Mouse (Mus musculus) lung, postnatal 36 days (tissue): ENCODE measurements around the gene Nudt3.

Source experiments
- DNase-seq: peaks from one replicate; pipeline ENCODE4 v3.0.0; 2022; ENCODE audit warnings: mixed read lengths

The Nudt3 gene

GRCm38 (mm10) chr17:27596376-27597190 lies 26.7 kb downstream of the Nudt3 start:
- no peak for DNase-seq

DNA sequence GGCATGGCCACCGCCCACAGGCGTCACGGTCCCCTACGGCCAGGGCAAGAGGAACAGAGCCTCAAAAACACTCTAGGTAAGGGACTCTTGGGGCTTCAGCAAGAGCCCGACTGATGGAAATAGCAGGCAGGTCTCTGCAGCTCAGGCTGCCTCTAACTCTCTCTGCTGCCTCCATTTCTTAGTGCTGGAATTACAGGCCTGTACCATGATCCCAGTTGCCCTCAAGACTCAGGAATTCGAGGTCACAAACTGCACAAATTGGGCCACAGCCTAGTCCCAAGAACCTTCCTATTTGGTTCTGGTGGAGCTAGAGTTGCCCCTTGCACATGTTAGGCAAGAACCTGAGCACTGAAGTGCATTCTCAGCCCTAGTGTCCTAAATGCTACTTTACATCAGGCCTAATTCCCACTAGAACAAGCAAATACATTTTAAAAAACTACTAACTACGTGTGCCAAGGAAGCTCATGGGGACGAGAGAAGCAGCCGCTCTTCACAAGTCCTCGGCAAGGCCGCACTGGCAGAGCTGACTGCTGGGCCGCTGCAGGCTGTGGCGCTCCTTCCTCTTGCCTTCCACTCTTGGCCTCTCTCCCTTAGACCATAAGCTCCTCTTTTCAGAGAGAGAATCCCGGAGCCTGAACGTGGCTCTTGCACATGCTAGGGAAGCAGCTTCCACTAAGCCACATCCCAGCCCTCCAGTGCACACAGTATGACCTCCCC lies 27.5 kb downstream of the Nudt3 start:
- DNase-seq = no peak

DNA sequence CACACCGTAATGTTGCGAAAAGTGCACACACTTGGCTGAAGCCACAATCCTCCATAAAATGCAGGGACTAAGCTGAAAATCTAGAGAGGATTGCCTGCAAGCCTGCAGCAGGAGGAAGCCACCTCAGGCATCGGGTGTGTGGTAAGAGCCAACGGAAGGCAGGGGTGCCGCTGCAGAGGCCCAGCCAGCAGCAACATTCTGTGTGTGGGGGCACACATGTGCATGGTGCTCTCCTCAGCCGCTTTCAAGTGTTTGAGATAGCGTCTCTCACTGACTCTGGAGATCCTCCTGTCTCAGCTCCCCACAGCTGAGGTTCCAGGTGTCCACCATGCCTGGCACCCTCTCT lies 30.8 kb downstream of the Nudt3 start:
- DNase-seq = no peak

DNA sequence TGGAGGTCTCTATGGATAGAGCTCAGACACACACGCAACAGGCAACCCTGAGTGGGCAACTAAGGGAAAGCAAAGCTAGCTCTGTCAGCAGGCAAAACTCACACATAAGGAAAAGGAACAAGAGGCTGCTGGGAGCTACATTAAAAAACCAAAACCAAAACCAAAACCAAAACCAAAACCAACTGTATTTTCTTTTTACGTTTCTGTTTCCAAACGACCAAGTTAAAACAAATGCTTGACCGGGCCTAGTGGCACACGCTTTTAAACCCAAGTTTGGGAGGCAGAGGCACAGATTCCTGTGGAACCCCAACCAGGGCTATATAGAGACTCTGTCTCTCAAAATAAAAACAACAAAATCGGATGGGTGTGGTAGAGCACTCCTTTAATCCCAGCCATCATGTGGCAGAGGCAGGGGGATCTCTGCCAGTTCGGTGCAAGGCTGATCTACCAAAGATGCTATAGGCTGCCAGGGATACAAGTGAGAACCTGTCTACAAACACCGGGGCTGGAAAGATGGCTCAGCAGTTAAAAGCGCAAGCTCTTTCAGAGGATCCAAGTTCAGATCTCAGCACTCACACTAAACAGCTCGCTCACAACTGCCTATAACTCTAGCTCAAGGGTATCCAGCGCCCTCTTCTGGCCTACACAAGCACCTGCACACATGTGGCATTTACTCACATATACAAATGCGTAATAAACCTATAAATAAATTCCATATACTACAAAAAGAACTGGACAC lies 31.3 kb downstream of the Nudt3 start:
- DNase-seq = no peak

- DNase-seq = no peak
Measured at GRCm38 (mm10) chr17:27588231-27588630, 35.1 kb downstream of the Nudt3 start.

DNA sequence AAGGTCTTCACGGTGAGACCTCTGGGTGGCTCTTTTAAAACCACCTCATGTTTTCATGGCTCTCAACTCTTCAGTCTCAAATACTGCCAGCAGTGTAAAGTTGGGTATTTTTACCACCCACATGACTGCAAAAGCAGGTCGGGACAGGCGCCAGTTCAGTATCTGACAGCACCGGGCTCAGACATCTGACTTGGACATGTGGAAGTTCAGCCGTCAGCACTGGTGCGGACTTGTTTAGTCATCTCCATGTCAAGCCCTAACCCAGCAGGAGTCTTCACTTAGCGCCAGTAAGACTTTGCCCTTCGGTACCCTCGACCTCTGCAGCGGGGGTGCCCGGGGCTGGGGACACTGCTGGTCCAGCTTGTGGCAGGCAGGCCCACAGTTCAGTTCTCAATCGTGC lies 36.0 kb downstream of the Nudt3 start:
- no peak for DNase-seq

DNA sequence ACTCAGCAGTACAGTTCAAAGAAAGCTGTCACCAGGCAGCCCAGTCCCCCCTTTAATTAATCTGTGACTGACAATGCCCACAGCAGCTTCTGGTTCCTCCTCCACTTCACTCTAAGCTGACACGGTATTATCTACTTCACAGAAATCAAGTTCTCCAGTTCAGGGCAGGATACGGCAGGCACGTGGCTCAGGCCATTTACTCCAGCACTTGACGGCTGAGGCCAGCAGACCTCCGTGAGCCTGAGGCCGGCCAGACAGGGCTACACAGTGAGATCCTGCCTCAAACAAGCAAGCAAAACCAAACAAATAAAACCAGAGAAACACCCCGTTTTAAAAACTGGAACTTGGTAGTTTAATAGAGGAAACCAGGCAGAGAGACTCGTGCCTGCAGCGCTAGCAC lies 36.6 kb downstream of the Nudt3 start:
- DNase-seq = no peak

DNA sequence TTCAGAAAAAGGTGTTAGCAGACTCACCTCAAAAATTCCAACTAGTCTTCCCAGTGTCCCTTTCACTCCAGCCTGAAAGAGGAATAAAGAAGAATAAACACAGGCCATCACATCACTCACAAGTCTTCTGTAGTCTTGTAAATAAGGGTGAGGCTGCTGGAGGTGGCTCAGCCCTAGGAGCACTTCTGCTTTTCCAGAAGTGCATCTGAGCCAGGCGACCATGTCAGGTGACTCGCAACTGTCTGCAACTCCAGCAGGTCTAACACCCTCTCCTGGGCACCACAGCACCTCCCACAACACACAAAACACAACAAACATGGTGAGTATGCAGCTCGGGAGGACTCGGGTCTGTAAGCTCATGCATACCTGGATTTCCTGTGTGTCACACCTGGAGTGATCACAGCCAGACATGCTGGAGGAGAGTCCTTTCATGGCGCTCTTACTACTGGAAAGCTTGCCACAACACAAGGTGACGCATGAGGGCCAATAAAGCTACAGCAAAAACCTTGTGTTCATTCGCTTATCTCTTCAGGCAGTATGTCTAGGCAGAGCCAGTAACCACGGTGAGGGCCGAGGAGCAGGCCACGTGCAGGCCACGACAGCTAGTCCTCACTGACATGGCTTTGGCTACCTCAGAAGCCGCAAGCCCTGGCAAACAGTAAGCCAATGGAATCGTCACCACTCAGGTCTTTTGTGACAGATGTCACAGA lies 40.0 kb downstream of the Nudt3 start:
- DNase-seq = no peak

GRCm38 (mm10) chr17:27580392-27581068 lies 42.8 kb downstream of the Nudt3 start:
- DNase-seq = no peak

GRCm38 (mm10) chr17:27579816-27580215 lies 43.5 kb downstream of the Nudt3 start:
- DNase-seq = no peak

DNA sequence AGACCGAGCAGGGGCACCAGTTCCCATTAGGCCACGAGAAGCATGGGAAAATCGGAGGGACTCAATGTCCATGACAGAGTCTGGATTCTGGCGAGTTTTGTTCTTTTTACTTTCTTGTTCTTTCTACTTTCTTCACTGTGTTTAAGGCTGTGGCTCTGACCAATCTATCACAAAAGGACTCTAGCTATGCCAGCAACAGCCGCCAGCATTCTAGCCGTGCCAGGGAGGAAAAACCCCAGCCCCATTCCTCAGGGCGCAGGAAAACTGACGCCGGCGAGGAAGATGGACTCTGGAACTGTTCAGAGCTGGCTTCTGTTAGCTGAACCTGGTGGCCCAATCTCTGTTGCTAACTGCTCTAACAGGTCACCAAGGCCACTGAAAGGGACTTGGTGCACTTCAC lies 44.8 kb downstream of the Nudt3 start:
- DNase-seq = no peak

- DNase-seq = no peak
Measured at GRCm38 (mm10) chr17:27577468-27577867, 45.8 kb downstream of the Nudt3 start.

DNA sequence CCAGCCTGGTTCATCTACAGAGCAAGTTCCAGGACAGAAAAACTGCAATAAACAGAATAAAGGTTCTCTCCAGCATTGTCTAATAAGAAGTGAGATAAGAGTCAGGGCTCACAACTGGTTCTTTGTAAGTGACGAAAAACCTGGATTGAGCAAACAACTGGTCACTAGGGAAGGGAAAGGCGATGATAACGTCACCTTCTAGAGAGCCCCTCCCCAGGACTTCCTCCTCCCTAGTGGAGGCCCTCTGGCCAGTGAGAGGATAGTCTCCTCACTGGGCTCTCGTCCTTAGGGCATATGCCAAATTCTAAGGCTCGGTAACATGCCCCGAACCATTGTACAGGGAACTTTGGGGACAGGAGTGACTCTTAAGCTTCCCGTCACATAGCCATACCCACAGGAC lies 47.2 kb downstream of the Nudt3 start:
- no peak for DNase-seq

- DNase-seq = no peak
Measured at GRCm38 (mm10) chr17:27575116-27575776, 48.0 kb downstream of the Nudt3 start.

DNA sequence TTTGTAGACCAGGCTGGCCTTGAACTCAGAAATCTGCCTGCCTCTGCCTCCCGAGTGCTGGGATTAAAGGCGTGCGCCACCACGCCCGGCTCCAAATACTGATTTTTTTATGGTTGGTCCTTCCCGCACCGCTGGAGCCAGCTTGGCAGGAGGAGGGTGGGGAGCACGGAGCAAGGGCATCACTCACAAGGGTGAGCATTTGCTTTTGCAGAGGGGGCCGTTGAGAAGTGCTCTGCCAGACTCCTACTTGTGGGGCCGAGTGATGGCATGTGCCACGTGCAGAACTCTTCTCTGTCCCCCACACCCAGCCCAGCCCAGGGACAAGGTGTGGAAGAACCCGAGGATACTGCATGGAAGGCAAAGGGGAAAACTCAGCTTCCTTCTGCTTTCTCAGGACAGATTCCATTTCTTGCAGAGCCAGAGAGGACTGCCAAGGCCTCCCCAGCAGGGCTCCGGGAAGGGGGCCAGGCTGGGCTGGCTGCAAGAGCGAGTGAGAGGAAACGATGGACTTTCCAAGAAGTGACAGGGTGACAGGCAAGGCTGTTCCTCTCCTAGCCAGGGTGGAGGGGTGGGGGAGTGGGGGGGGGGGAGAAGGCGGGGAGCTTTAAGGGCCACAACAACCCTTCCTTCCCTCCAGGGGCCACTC lies 48.7 kb downstream of the Nudt3 start:
- DNase-seq = peak; percentile 67

- no peak for DNase-seq
Measured at GRCm38 (mm10) chr17:27573772-27574320, 49.4 kb downstream of the Nudt3 start.

- no peak for DNase-seq
Measured at GRCm38 (mm10) chr17:27571315-27571714, 52.0 kb downstream of the Nudt3 start.

- no peak for DNase-seq
Measured at GRCm38 (mm10) chr17:27568228-27568627, 55.1 kb downstream of the Nudt3 start.

DNA sequence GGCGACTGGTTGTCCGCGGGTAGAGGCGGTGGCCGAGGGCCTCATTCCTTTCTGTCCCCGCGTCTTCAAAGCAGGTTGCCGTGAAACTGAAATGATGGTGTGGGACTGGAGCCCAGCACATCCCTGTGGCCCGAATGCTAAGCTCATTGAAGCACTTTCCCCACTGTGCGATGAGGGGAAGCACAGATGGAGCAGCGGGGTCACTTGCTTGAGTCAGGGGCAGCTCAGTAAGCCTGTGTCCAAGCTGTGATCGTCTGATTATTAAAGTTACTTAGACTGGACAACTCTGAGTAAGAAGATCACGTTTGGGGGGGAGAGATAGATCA lies 57.4 kb downstream of the Nudt3 start:
- DNase-seq = no peak

- DNase-seq = peak; percentile 96
Measured at GRCm38 (mm10) chr17:27565163-27565941, 57.9 kb downstream of the Nudt3 start, which contains the start of gene AI413582. TSS of gene AI413582 (minus strand) at chr17:27565756.
